Mouse (Mus musculus) liver, postnatal 0 days (tissue): Measurements from ENCODE around the gene Spatc1l.

Experiments used
- CTCF ChIP-seq: sonication (generic); IDR thresholded peaks from 2 replicates; pipeline ENCODE4 v1.5.1; 2016; ENCODE audit warnings: antibody characterized with exemption, low read depth
- EP300 ChIP-seq: IDR thresholded peaks from 2 replicates; pipeline ENCODE4 v1.6.1; 2016; ENCODE audit warnings: antibody characterized with exemption, low read depth, mild to moderate bottlenecking

DNA sequence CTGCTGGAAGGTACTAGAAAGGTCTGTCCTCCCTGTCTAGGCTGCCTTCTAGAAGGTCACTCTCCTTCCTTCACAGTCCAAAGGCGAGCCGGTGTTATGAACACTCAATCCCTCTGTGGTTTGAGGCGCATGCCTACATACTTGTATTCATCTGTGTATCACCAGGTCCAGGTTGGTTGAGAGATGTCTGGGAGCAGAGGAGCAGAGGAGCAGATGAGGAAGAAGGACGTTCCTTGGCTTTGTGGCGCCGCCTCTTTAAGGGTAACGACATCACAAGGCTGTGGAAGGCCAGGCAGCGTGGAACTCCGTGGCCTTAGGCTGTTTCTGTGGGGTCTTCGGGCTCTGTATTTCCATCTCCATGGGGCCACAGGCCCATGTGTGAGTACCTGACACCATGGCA is at the start of gene Spatc1l:
- no peak for TF ChIP-seq EP300
- no peak for TF ChIP-seq CTCF
